Mouse (Mus musculus) ES-E14 (cell line): ENCODE data around the gene Glrb. TPM values are rescaled to one million over a fixed set of nuclear protein-coding genes. Genes with fewer than 3 reads are reported as not detected.

Experiments
- DNase-seq: peaks from one replicate; pipeline ENCODE4 v3.0.0-alpha.2; 2013; ENCODE audit warnings: low read depth, low spot score
- H3K27ac ChIP-seq: 2 replicates; pipeline ENCODE4 v1.5.1; 2012; ENCODE audit warnings: low read depth, mild to moderate bottlenecking, low read length, moderate library complexity, mixed read lengths; ENCODE audit not compliant: poor library complexity, insufficient read depth, severe bottlenecking
- H3K36me3 ChIP-seq: 2 replicates; pipeline ENCODE4 v1.6.1; 2012; ENCODE audit warnings: mild to moderate bottlenecking, low read length, moderate library complexity, mixed read lengths; ENCODE audit not compliant: control insufficient read depth, poor library complexity, insufficient read depth, severe bottlenecking
- H3K4me1 ChIP-seq, 2 experiments: fragments of 150-350 bp in 1 of 2; sonication (generic) in 1 of 2; 2 replicates each; pipeline ENCODE4 v1.6.1; 2012; ENCODE audit warnings: low read length in 2 of 2, mild to moderate bottlenecking in 1 of 2, mixed read lengths in 1 of 2; ENCODE audit not compliant: control insufficient read depth in 2 of 2, insufficient read depth in 2 of 2, poor library complexity in 1 of 2
- H3K4me3 ChIP-seq, 2 experiments: fragments of 150-350 bp in 1 of 2; sonication (generic) in 1 of 2; 2 replicates each; pipeline ENCODE4 v1.5.1; 2012; ENCODE audit warnings: low read length in 2 of 2, low read depth in 1 of 2, mild to moderate bottlenecking in 1 of 2, mixed read lengths in 1 of 2; ENCODE audit not compliant: insufficient read depth in 1 of 2, poor library complexity in 1 of 2, severe bottlenecking in 1 of 2
- H3K9ac ChIP-seq: 2 replicates; pipeline ENCODE4 v1.6.1; 2012; ENCODE audit warnings: low read depth, mild to moderate bottlenecking, low read length, mixed read lengths; ENCODE audit not compliant: poor library complexity, insufficient read depth, severe bottlenecking
- H3K9me3 ChIP-seq: fragments of 150-350 bp; sonication (generic); 2 replicates; pipeline ENCODE4 v1.6.1; 2012; ENCODE audit warnings: low read depth, mild to moderate bottlenecking, low read length; ENCODE audit not compliant: control insufficient read depth, insufficient read depth
- CHD2 ChIP-seq: IDR thresholded peaks from 2 replicates; pipeline ENCODE4 v1.6.1; 2014; ENCODE audit warnings: mild to moderate bottlenecking, low read depth, low read length, inconsistent platforms
- HCFC1 ChIP-seq: IDR thresholded peaks from 2 replicates; pipeline ENCODE4 v1.6.1; 2012; ENCODE audit warnings: low read length, inconsistent platforms, borderline replicate concordance; ENCODE audit not compliant: insufficient read depth
- MAFK ChIP-seq: IDR thresholded peaks from 2 replicates; pipeline ENCODE4 v1.6.1; 2014; ENCODE audit warnings: mild to moderate bottlenecking, low read depth, low read length, inconsistent platforms; ENCODE audit not compliant: insufficient read depth
- ZC3H11A ChIP-seq: IDR thresholded peaks from 2 replicates; pipeline ENCODE4 v1.6.1; 2012; ENCODE audit warnings: low read depth, mild to moderate bottlenecking, inconsistent platforms, low read length, borderline replicate concordance
- ZNF384 ChIP-seq: IDR thresholded peaks from 2 replicates; pipeline ENCODE4 v1.6.1; 2012; ENCODE audit warnings: low read depth, low read length, inconsistent platforms
- in situ Hi-C, 2 experiments: fragments of 600-800 bp; cut with MboI; formaldehyde crosslinking; loops; one replicate each; pipeline ENCODE4 v1.15.1; 2025; ENCODE audit warnings: low sequenced_read_pairs in 2 of 2, inconsistent platforms in 1 of 2; ENCODE audit not compliant: unreplicated experiment in 2 of 2
- total RNA-seq: library from RNA; depleted of rRNA; stranded (reverse); fragments of 300-350 nt; gene quantifications from 2 replicates; pipeline ENCODE4 v1.2.3, GENCODE M21; 2012

The Glrb gene
- total RNA-seq, 1 experiment = 1.4 TPM

GRCm38 (mm10) chr3:80800995-80801826 lies 112.2 kb downstream of the Glrb start:
- Histone ChIP-seq H3K4me1 (0 out of 4 replicates have a peak, but pooled peaks cover 0 to 2% of the 10 kb centered on the region in 2 experiments), H3K36me3 (no peaks in the 10 kb centered on the region), H3K4me3 (peak overlapping the region; percentile 34 to 52; a peak in 2 of 4 replicates), H3K9me3 (no peaks in the 10 kb centered on the region), H3K27ac (no peak overlapping the region), H3K9ac (no peak overlapping the region)
- DNase-seq = no peak
- TF ChIP-seq ZC3H11A (no peak), HCFC1 (no peak), CHD2 (no peak), ZNF384 (no peak), MAFK (no peak)
- in situ Hi-C loops = no loop called here

GRCm38 (mm10) chr3:80800299-80800994 lies 113.0 kb downstream of the Glrb start:
- no peak overlapping the region for H3K27ac ChIP-seq
- H3K4me1 ChIP-seq = 0 out of 4 replicates have a peak, but pooled peaks cover 0 to 2% of the 10 kb centered on the region in 2 experiments
- no peak for TF ChIP-seq ZNF384
- TF ChIP-seq ZC3H11A = no peak
- TF ChIP-seq HCFC1 = no peak
- no peak for TF ChIP-seq MAFK
- TF ChIP-seq CHD2 = no peak
- no peak for DNase-seq
- H3K36me3 ChIP-seq = no peaks in the 10 kb centered on the region
- H3K9me3 ChIP-seq = no peaks in the 10 kb centered on the region
- H3K4me3 ChIP-seq = peak overlapping the region; percentile 34 to 52; a peak in 2 of 4 replicates
- in situ Hi-C loops = no loop called here
- no peak overlapping the region for H3K9ac ChIP-seq

- in situ Hi-C loops = no loop called here
- Histone ChIP-seq H3K9ac (no peak overlapping the region), H3K9me3 (no peaks in the 10 kb centered on the region), H3K27ac (no peak overlapping the region), H3K36me3 (no peaks in the 10 kb centered on the region), H3K4me3 (no peak overlapping the region), H3K4me1 (0 out of 4 replicates have a peak, but pooled peaks cover 0 to 2% of the 10 kb centered on the region in 2 experiments)
- TF ChIP-seq MAFK (no peak), ZC3H11A (no peak), CHD2 (no peak), ZNF384 (no peak), HCFC1 (no peak)
- DNase-seq = no peak
These were observed 115.5 kb downstream of the Glrb start for GRCm38 (mm10) chr3:80797935-80798334.

DNA sequence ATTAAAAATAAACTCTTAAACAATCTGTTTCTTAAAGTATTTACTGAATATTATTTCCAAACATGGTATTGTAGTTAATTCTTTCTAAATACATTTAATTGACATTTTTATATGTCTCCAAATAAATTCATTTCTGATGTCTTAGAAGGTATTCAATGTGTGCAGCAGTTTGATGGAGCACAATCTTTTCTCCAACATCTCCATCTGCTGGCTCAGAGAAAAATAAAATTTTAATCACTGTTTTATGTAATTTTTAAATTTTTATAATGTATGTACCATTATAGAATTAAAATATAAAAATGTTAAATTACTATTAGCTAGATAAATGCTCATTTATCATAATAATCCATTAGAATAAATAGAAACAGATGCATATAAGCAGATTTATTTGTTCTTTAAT lies 116.7 kb downstream of the Glrb start:
- H3K9me3 ChIP-seq = no peaks in the 10 kb centered on the region
- no peak overlapping the region for H3K9ac ChIP-seq
- H3K27ac ChIP-seq = no peak overlapping the region
- H3K36me3 ChIP-seq = no peaks in the 10 kb centered on the region
- in situ Hi-C loops = no loop called here
- no peak overlapping the region for H3K4me3 ChIP-seq
- H3K4me1 ChIP-seq = 0 out of 4 replicates have a peak, but pooled peaks cover 0 to 2% of the 10 kb centered on the region in 2 experiments
- no peak for DNase-seq
- no peak for TF ChIP-seq HCFC1
- TF ChIP-seq CHD2 = no peak
- TF ChIP-seq ZNF384 = no peak
- TF ChIP-seq MAFK = no peak
- no peak for TF ChIP-seq ZC3H11A
